9 mouse cellular contexts compared by ENCODE assay signal in the genomic region with DNA sequence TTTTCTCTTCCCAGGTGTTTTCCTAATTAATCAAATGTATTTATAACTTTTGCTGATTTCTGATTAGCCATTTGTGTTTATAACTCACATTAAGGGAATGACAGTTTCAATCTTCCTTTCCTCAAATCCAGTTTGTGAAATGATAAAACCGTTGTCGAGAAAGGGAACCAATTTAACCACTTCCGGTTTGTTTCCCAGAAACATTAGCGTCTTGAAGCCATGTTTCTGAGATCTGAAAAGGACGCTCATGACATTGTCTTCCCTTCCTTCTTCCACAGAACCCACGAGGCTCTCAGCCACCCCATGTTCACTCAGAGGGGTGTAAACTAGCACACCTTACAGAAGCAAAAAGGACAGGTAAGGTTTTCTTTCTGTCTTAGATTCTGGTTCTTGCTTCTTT.
A peak's percentile ranks its signal among the peaks of the same experiment; 100 is the strongest.
DNase-seq lines count a peak whose midpoint lies in the region; ATAC-seq and TF ChIP-seq lines count a peak whose summit lies in the region.
"Had no signal": no experiment of that assay in that cellular context is flagged by ENCODE, and none has a peak within 500 bp of the region (broad histone marks: within the 10 kb centered on the region; RNA-seq: fewer than 3 reads in every experiment).

No protein-coding gene starts in this region.

- 46% methylated on average over 6 of the region's 6 CpGs for WGBS in heart, postnatal 0 days
- 91% methylated on average over 6 of the region's 6 CpGs for WGBS in midbrain, embryonic 11.5 days
- WGBS in midbrain, embryonic 14.5 days: 82% methylated on average over 6 of the region's 6 CpGs

- H3K9me3 ChIP-seq in heart, postnatal 0 days (replicated peaks; ENCODE audit: control insufficient read depth, low read length): no peaks in the 10 kb centered on the region
- H3K9me3 ChIP-seq in midbrain, embryonic 11.5 days (ENCODE audit: control insufficient read depth, low read length): no peaks in the 10 kb centered on the region
- no peaks in the 10 kb centered on the region for H3K9me3 ChIP-seq in midbrain, embryonic 14.5 days (ENCODE audit: control insufficient read depth, low read length)
- H3K9me3 ChIP-seq in megakaryocyte, embryonic 14.5 days: no peaks in the 10 kb centered on the region

- H3K27ac ChIP-seq in heart, postnatal 0 days (ENCODE audit: low read depth): peak overlapping the region; percentile 82
- H3K27ac ChIP-seq in midbrain, embryonic 11.5 days (ENCODE audit: low read depth, low read length): no peak overlapping the region
- no peak overlapping the region for H3K27ac ChIP-seq in midbrain, embryonic 14.5 days (replicated peaks; ENCODE audit: low read depth, low read length)

- H3K9ac ChIP-seq in heart, postnatal 0 days (replicated peaks; ENCODE audit: low read depth, low read length): no peak overlapping the region
- H3K9ac ChIP-seq in midbrain, embryonic 11.5 days (ENCODE audit: low read length): no peak overlapping the region
- H3K9ac ChIP-seq in midbrain, embryonic 14.5 days (replicated peaks; ENCODE audit: low read length): no peak overlapping the region

- H3K27me3 ChIP-seq in heart, postnatal 0 days (ENCODE audit: control insufficient read depth, insufficient read depth, low read length): no peaks in the 10 kb centered on the region
- no peaks in the 10 kb centered on the region for H3K27me3 ChIP-seq in midbrain, embryonic 11.5 days (ENCODE audit: control insufficient read depth, insufficient read depth, low read length)
- no peaks in the 10 kb centered on the region for H3K27me3 ChIP-seq in midbrain, embryonic 14.5 days (ENCODE audit: control insufficient read depth, insufficient read depth, low read length)
- H3K27me3 ChIP-seq in megakaryocyte, embryonic 14.5 days (replicated peaks): no peaks in the 10 kb centered on the region

- TF ChIP-seq CTCF in heart, postnatal 0 days (IDR thresholded peaks at IDR 0.05; ENCODE audit: low read depth): no peak

- no peak for DNase-seq in heart, postnatal 0 days (ENCODE audit: low spot score)
- no peak for DNase-seq in heart, adult 8-10 months (ENCODE audit: low spot score)
- DNase-seq in midbrain, embryonic 11.5 days (ENCODE audit: low spot score, missing footprints): peak; percentile 39
- no peak for DNase-seq in midbrain, embryonic 14.5 days
- DNase-seq in adrenal gland, adult 18-20 months (ENCODE audit: low spot score in 2 of 2): no peak
- DNase-seq in cerebellum, postnatal 10 days: no peak
- DNase-seq: gastrocnemius, postnatal 14 days had no signal

- no peak for TF ChIP-seq EP300 in heart, postnatal 0 days (IDR thresholded peaks at IDR 0.05; ENCODE audit: low read depth)

- no peaks in the 10 kb centered on the region for H3K36me3 ChIP-seq in heart, postnatal 0 days (replicated peaks; ENCODE audit: control insufficient read depth, insufficient read depth, low read length)
- H3K36me3 ChIP-seq in midbrain, embryonic 11.5 days (ENCODE audit: control insufficient read depth, insufficient read depth, low read length): no peaks in the 10 kb centered on the region
- H3K36me3 ChIP-seq in midbrain, embryonic 14.5 days (ENCODE audit: control insufficient read depth, insufficient read depth, low read length): no peaks in the 10 kb centered on the region
- H3K36me3 ChIP-seq in megakaryocyte, embryonic 14.5 days (replicated peaks; ENCODE audit: low read length): peaks cover 27% of the 10 kb centered on the region

- H3K4me2 ChIP-seq in heart, postnatal 0 days (ENCODE audit: low read depth, low read length): peak overlapping the region; percentile 26; the same call in 1 of the 2 replicates
- H3K4me2 ChIP-seq in midbrain, embryonic 11.5 days: no peak overlapping the region
- no peak overlapping the region for H3K4me2 ChIP-seq in midbrain, embryonic 14.5 days (ENCODE audit: low read length)

- peaks cover 17% of the 10 kb centered on the region for H3K4me1 ChIP-seq in heart, postnatal 0 days (ENCODE audit: control insufficient read depth, insufficient read depth)
- no peaks in the 10 kb centered on the region for H3K4me1 ChIP-seq in midbrain, embryonic 11.5 days (ENCODE audit: control insufficient read depth, insufficient read depth, low read length)
- H3K4me1 ChIP-seq in midbrain, embryonic 14.5 days (ENCODE audit: control insufficient read depth, insufficient read depth, low read length): 0 out of 2 replicates have a peak, but pooled peaks cover 4% of the 10 kb centered on the region
- peaks cover 96% of the 10 kb centered on the region for H3K4me1 ChIP-seq in megakaryocyte, embryonic 14.5 days

- ATAC-seq in heart, postnatal 0 days (ENCODE audit: insufficient read depth, low read depth): no peak
- no peak for ATAC-seq in midbrain, embryonic 11.5 days (ENCODE audit: low FRiP score)
- ATAC-seq in midbrain, embryonic 14.5 days (ENCODE audit: low FRiP score, low TSS enrichment): no peak
- peak; percentile 14; the same call in 1 of the 2 replicates for ATAC-seq in granulocyte monocyte progenitor cell, adult 5-6 weeks (replicated peaks; ENCODE audit: poor library complexity, severe bottlenecking)

- no peak overlapping the region for H3K4me3 ChIP-seq in heart, postnatal 0 days (ENCODE audit: low read depth, low read length)
- no peak overlapping the region for H3K4me3 ChIP-seq in midbrain, embryonic 11.5 days (ENCODE audit: low read depth, low read length)
- no peak overlapping the region for H3K4me3 ChIP-seq in midbrain, embryonic 14.5 days (replicated peaks; ENCODE audit: low read depth, low read length)
- peak overlapping the region; percentile 91 for H3K4me3 ChIP-seq in megakaryocyte, embryonic 14.5 days (replicated peaks)
